Mouse (Mus musculus) MEL (cell line): ENCODE results near the gene Mcidas.
"Not testable (repeated sequence)": the region's sequence is repeated elsewhere in the genome, so short reads cannot be mapped to it uniquely, and the experiment has no call there.

Source experiments
- CTCF ChIP-seq, 3 experiments: IDR thresholded peaks in 2 of 3; conservative IDR thresholded peaks in 1 of 3; 2 replicates each; pipeline ENCODE4 v1.5.1; 2011 to 2012; ENCODE audit warnings: low read length in 3 of 3, low read depth in 2 of 3, mild to moderate bottlenecking in 2 of 3, improper control_type of control experiment in 1 of 3, inconsistent platforms in 1 of 3, mixed read lengths in 1 of 3, moderate library complexity in 1 of 3; ENCODE audit not compliant: control insufficient read depth in 1 of 3, insufficient read depth in 1 of 3, poor library complexity in 1 of 3, severe bottlenecking in 1 of 3
- EP300 ChIP-seq, 2 experiments: IDR thresholded peaks; 2 replicates each; pipeline ENCODE4 v1.6.1; 2011; ENCODE audit warnings: improper control_type of control experiment in 2 of 2, low read length in 2 of 2, low read depth in 1 of 2, mild to moderate bottlenecking in 1 of 2
- JUND ChIP-seq: IDR thresholded peaks from 2 replicates; pipeline ENCODE4 v1.6.1; 2011; ENCODE audit warnings: low read depth, mild to moderate bottlenecking, improper control_type of control experiment, low read length
- POLR2AphosphoS2 ChIP-seq: IDR thresholded peaks from 2 replicates; pipeline ENCODE4 v1.6.1; 2011; ENCODE audit warnings: low read length, improper control_type of control experiment
- RAD21 ChIP-seq: IDR thresholded peaks from 2 replicates; pipeline ENCODE4 v1.6.1; 2011; ENCODE audit warnings: mild to moderate bottlenecking, low read depth, low read length, improper control_type of control experiment
- RCOR1 ChIP-seq: IDR thresholded peaks from 2 replicates; pipeline ENCODE4 v1.6.1; 2012; ENCODE audit warnings: low read depth, mild to moderate bottlenecking, inconsistent platforms, low read length, improper control_type of control experiment
- ZNF384 ChIP-seq: IDR thresholded peaks from 2 replicates; pipeline ENCODE4 v1.6.1; 2012; ENCODE audit warnings: low read depth, mild to moderate bottlenecking, inconsistent platforms, low read length, improper control_type of control experiment

DNA sequence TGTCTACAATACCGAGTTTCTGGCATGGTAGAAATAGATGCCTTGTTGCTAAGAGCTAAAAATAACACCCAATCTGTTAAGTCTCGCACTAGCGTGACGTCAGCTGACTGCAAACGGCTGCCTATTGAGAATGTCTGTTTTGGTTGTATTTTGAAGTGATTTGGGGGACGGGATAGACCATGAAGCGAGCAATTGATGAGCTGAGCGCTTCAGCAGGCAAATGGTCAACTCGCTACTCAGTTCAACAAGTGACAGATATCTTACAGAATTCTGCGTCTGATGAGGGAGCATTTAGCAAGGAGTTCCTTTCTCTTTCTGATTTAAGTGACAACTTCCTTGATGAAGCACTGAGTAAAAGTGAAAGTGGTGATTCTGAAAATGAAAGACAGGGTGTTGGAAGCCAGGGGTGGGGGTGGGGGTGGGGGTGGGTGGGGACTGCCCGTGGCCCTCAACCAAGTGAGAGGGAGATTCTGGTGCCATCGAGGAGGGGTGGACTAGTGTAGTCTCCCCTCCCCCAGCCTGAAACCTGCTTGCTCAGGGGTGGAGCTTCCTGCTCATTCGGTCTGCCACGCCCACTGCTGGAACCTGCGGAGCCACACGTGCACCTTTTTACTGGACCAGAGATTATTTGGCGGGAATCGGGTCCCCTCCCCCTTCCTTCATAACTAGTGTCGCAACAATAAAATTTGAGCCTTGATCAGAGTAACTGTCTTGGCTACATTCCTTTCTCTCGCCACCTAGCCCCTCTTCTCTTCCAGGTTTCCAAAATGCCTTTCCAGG, 19.7 kb downstream of the Mcidas start:
- TF ChIP-seq JUND; POLR2AphosphoS2; ZNF384; CTCF (IDR thresholded peaks at IDR 0.05 in 2 of 3, conservative IDR thresholded peaks at IDR 0.05 in 1 of 3; ENCODE audit: control insufficient read depth in 1 of 3, insufficient read depth in 1 of 3, low read depth in 2 of 3, low read length in 3 of 3, poor library complexity in 1 of 3, severe bottlenecking in 1 of 3); EP300 (IDR thresholded peaks at IDR 0.05; ENCODE audit: low read depth in 1 of 2, low read length in 2 of 2); RAD21: not testable (repeated sequence)
- 0 out of 2 replicates have a peak, but pooled peaks have one; percentile 32 for TF ChIP-seq RCOR1
